Mouse (Mus musculus) natural killer cell, adult 2 months (primary cell): ENCODE results near the gene Pip4p1.
"Not testable (repeated sequence)": the region's sequence is repeated elsewhere in the genome, so short reads cannot be mapped to it uniquely, and the experiment has no call there.

Experiments
- DNase-seq, 2 experiments: peaks; one replicate each; pipeline ENCODE4 v3.0.0; 2022; ENCODE audit warnings: low spot score in 2 of 2

Pip4p1 gene

DNA sequence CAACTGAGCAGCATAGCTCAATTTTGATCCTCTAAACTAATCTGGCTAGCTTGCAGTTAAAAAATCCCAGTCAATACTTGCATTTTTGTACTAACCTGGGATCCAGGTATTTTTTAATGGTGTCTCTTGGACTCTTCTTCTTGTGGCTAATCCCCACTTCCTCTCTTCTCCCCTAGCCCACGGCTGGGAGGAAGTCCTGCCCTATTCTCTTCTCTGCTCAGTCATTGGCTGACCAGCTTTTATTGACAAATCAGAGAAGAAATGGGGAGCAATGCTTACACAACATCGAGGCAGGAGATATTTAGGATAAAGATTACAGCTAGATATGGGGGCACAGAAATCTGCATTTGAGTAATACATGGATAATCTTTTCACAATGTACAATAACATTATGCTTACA, 8.3 kb upstream of the Pip4p1 start:
- DNase-seq = no peak

DNA sequence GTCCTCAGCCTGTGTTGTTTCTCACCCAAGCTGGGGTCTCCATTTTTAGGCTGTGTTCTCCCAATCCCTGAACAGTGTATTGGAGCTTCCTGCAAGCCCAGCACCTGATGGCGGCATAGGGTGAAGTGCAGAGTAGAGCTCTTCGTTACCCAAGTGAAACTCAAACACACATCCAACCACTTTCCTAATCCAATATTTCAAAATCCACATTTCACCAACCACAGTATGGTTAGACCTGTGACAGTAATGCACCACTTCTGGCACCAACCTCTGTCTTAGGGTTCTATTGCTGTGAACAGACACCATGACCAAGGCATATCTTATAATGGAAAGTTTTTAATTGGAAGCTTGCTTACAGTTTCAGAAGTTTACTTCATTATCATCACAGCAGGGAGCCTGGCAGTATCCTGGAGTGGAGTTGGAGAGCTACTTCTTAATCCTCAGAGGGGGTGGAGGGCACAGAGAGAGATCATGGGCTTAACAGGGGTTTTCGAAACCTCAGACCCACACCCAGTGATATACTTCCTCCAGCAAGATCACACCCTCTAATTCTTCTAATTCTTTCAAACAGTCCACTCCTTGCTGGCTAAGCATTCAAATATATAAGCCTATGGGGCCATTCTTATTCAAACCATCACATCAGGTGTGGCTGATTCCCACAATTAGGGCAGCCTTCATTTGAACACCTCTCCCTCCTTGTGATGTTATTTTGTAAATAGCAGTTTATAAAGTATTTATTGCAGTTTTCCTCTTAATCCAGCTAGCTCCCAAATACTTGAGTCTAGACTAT, 7.7 kb upstream of the Pip4p1 start:
- no peak for DNase-seq

DNA sequence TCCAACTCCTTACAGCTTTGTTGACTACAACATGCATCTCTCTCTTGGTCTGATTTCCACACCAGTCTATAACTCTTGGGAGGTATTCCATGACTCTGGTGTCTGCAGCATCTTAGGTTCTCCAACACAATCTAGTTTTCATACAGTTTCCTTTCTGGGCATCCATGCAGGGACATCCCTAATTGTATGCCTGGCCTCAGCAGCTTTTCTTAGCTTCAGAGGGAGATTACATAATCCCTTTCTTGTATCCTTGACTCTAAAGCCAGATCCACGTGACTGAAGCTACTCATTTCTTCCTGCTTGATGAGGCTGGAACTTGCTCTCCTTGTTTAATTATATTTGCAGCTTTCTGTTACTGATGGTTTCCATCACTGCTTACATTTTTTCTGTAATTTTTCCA, 6.0 kb upstream of the Pip4p1 start:
- DNase-seq = no peak

DNA sequence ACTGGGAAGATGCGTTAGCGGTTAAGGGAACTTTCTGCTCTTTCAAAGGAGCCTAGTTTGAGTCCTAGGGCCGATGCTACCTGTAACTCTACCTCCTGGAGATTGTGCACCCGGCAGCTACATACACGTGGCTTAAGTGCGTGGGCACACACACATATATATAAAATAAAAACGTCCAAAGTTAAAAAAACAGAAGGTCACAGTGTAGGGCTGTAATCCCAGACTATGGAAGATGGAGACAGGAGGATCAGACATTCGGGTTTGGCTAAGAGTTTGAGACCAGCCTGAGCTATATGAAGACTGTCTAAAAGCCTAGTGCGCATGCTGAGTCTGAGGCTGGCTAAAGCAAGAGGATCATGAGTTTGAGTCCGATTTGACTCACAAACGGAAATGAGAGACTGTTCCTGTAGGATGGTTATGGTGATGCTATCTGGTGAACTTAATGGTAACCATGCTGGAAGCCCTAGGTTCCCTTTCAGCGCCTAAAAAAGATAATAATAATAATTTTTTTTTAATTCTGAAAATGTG, 901 bp upstream of the Pip4p1 start:
- no peak for DNase-seq

DNA sequence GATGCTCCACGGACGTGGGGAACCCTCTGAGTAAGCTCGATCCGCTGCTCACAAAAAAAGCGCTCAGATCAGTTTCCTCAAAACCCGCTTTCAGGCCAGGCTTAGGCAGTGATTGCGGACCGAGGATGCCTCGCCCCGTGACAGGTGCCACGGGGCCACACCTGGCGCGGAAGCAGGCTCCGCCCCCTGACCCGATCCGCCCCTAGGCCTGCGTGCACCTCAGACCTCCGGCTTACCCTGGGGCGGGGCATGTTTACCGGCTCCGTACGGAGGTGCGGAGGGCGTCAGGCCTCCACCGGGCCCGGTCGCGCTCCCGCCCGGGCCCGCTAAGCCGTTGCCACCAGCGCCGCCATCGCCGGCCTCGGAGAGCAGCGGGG, 291 bp downstream of the Pip4p1 start:
- peak in 1 of 2 experiments; percentile 81 for DNase-seq

DNA sequence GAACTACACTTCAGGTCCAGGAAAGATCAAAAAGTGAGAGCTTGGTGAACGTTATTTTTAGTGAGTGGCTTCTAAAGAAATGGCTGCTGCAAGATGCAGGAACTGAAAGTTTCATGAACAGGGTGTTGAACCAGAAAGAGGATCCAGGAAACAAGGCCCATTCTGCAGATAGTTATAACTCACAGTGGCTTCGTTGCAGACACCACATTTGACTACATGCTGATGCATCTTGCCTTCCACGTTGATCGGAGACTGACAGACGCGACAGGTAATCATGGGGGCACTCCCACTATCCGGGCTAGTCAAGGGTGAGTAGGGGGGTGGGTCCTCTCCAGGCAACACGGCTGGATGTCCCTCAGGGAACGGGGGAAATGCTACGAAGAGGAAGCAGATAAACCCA, 705 bp downstream of the Pip4p1 start:
- peak in 1 of 2 experiments; percentile 60 for DNase-seq

DNA sequence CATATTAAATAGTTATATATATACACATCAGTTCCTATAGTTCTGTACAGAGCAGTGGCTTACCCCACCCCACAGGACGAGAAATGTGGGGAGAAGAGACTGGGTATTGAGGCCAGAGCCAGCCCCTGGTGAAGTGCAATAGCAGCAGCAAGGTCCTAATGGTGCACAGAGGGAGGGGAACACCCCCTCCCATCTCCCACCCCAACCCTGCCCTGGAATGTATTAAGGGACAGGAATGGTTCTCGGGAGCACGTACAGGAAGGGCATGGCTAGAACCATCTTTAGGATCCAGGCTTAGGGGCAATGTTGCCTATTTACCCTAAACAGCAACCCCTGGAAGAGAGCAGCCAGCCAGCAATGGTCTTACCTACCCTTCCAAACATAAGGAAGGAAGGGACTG, 3.3 kb downstream of the Pip4p1 start:
- no peak for DNase-seq

DNA sequence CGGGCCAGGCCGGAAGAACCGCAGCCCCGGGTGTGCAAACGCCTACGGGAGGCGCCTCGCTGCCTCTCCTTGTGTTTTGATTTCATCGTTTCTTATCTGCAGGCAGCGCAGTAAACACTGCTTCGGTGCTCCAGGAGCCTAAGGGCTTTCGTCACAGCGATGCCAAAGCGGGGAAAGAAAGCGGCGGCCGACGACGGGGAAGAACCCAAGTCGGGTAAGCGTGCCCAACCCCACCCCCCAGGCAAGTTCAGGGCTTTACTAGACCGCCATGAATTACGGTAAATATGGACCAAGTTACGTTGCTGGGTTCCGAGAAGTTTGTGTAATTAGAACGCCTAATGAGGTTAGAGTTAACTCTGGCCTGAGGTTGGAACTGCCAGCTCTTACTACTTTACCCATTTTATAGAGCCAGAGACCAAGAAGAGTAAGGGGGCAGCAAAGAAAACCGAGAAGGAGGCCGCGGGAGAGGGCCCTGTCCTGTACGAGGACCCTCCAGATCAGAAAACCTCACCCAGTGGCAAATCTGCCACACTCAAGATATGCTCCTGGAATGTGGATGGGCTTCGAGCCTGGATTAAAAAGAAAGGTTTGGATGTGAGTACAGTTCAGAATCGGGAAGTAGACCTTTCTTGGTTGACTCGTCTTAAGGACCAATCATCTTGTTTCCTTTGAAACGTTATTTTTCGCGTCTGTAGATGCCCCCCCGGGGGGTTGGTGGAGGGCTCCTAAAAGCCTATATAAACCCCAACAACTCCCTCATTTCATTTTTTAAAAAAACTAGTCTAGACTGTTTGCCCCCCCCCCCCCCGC, 5.3 kb downstream of the Pip4p1 start:
- peak in 1 of 2 experiments; percentile 7 for DNase-seq

DNA sequence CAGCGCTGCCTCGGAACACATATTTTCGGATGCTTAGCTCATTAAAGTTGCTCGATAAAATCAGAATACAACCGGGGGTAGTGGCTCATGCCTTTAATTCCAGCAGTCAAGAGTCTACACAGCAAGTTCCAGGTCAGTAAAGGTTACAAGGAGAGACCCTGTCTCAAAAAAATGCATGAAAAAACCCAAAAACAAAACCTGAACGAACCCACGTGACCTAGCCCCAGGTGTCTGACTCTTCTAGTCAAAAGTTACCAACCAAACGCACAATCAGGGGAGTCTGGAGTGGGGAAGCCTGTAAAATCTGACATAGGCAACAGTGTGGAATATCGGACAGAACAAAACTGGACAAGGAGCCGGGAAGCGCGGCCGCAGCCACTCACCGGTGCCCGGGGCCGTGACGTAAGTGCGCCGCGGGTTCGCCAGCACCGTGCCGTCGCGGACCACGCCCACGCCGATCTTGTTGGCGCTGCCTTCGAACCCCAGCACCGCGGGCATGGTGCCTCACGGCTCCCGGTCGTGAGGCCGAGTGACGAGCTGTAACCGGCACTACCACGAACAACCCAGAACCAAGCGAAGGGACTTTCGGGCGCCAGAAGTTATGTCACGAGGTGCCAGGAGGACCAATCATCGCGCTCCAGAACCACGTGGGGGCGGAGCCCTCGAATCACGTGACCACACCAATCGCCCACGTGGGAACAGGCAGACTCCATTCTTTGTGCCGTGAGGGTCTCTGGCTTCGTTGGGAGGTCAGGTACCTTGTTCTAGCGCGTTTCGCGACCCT, 6.2 kb downstream of the Pip4p1 start, which contains the start of the genes Osgep and Apex1:
Gene Osgep (minus strand): TSS at position 613 of the 784 bp plus-strand sequence.
Gene Apex1 (plus strand): TSS at position 688 of the 784 bp plus-strand sequence.
- DNase-seq = peak; percentile 98 to 99

DNA sequence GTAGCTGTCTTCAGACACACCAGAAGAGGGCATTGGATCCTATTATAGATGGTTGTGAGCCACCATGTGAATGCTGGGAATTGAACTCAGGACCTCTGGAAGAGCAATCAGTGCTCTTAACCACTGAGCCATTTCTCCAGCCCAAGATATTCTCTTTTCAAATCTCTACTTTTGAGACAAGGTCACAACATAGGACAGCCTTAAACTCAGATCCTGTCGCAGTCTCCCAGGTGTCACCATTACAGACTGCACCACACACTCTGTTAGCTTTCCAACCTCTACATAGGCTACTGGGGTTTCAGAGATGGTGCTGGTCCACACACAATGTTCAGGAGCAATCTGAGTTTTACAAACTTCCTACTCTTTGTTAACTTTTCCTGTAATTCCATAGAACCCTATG, 7.2 kb downstream of the Pip4p1 start:
- not testable (repeated sequence) for DNase-seq

DNA sequence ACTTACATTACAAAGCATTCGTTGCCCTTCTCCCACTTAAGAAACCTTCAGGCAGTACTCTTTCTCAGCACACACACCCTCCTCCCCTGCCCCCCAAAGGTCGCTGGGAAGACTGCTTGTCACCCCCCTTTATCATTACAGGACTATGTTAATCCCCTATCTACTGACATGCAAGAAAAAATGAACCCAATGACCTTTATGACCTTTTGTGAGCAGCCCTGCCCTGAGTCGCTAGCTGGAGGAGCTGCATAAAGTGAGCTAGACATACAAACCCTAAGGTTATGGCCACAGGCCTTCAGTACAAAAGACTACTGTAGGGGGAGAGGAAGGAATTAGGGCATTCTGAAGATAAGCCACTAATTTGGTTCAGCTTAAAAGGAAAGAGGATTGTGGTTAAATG, 19.3 kb downstream of the Pip4p1 start:
- DNase-seq = no peak

DNA sequence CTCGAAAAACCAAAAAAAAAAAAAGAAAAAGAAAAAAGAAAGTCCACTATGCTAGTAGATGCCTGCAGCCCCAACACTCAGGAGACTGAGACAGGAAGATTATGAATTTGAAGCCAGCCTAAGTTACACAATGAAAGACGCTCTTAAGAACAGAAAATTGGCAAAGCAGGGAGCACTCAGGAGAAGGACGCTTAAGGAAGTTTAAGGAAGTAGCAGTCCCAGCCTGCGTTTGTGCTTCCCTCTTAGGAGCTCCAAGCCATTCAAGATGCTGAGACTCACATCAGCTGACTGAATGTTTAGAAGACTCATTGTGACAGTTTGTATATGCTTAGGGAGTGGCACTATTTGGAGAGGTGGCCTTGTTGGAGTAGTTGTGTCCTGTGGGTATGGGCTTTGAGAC, 22.5 kb downstream of the Pip4p1 start:
- no peak for DNase-seq

DNA sequence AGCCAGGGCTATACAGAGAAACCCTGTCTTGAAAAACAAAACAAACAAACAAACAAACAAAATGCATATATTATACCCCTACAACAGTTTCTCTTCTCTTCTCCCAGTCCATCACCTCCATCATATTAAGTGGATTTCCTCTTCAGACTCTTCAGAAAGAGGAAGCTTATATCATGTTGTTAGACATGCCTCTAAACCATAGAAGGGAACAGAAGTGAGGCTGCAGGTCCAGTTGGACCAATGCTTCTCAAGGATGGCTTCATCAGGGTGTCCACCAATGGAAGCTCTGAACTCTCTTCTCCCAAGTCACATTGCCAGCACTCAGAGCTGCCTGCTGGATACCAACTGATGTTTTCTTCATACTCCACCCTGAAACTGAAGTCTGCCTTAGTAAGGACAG, 25.3 kb downstream of the Pip4p1 start:
- DNase-seq = not testable (repeated sequence)

DNA sequence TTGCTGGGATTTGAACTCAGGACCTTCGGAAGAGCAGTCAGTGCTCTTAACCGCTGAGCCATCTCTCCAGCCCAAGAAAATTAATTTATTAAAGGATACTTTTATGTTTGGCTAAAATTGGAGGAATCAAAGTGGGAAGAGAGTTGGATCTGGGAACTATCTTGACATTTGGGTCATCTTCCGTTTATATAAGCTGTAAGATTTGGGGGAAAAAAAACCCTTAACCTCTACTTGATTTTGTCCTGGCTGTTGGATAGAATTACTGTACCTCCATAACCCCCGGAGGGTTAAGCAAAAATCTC, 25.9 kb downstream of the Pip4p1 start:
- no peak for DNase-seq

DNA sequence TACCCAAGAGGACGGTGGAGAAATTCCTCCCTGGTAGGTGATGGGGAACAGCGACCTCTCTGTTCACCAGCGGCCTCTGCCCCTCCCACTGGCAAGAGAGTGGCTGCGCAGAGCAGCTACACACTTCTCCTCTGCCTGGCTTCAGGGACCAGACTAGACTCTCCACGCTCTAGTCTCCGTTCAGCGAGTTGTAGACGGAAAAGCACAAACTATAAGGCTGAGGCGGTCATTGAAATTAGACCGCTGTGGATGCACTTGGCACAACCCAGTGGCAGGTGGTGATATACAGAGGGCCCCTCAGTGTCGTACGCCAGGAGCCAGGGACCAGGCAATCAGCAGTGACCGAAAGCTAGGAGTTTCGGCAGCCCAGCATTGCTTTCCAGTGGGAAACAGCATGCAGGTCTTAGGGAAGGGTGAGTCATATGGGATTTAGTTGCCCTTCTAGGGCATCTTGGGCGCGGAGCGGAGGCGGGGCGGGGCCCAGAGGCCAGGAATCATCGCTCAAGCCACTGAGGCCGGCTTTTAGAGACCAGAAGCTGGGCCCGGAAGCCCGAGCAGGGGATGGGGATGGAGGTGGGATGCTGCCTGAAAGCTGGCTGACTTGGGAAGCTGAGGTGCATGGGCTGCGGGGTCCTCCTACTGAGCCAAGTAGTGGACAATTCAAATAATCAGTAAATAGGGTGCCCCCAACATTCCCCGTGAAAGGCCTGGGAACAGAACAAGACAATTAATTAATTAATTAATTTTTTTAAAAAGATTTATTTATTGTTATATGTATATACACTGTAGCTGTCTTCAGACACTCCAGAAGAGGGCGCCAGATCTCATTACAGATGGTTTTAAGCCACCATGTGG, 26.5 kb downstream of the Pip4p1 start:
- no peak for DNase-seq

DNA sequence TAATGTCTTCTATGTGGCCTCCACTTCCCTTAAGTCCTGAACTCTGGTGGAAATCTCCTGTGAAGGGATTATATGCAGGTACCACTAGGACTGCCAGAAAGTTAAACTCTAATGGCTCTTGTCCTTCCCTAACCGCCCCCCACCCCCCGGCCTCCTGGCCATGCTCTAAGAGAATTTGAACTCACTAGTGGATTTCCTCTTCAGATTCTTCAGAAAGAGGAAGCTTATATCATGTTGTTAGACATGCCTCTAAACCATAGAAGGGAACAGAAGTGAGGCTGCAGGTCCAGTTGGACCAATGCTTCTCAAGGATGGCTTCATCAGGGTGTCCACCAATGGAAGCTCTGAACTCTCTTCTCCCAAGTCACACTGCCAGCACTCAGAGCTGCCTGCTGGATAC, 32.7 kb downstream of the Pip4p1 start:
- not testable (repeated sequence) for DNase-seq

DNA sequence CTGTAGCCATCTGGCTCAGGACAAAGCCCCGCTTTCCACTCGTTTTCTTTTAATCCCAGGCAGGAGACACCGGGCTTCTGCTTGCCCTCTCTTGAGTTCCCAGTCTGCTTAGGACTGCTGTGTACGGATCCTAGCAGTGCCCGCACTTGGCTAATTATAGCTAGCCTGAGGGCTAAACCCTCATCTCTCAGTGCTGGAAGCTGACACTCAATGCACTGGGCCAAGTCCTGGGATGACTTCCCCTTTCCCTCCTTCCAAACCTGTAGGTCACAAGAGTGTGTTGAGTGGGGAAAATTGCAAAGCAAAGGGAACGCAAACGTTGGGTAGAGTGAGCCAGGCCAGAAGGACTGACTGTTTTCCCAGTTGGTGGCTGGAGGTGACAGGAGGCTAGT, 33.3 kb downstream of the Pip4p1 start, which contains the start of gene Klhl33:
Gene Klhl33 (minus strand): TSS at position 134 of the 392 bp plus-strand sequence.
- DNase-seq = no peak

DNA sequence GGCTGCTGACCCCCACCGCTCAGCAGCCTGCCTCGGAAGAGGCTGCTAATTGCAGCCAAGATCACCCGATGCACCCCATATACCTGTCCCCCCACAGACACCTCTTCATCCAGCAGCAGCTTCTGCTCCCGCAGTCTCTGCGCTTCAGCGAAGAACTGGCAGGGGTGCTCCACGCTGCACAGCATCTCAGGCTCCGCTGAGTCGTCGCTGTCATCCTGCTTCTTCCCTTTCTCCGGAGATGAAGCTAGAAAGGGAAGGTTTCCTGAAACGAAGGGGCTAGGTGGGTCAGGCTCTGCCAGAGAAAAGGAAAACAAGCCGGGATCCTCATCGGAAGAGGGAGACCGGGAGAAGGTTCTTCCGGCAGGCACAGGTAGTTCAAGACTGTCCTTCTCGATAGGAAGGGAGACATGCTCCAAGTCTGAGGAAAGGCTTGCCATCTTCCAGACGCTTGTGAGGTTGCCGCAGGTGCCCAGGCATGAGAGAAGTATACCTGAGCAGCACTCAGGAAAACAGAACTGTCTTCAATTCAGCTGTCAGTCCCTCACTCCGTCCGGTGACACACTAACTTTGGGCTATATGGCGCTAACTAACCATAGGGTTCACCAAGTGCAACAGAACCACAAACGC, 33.8 kb downstream of the Pip4p1 start:
- DNase-seq = no peak

DNA sequence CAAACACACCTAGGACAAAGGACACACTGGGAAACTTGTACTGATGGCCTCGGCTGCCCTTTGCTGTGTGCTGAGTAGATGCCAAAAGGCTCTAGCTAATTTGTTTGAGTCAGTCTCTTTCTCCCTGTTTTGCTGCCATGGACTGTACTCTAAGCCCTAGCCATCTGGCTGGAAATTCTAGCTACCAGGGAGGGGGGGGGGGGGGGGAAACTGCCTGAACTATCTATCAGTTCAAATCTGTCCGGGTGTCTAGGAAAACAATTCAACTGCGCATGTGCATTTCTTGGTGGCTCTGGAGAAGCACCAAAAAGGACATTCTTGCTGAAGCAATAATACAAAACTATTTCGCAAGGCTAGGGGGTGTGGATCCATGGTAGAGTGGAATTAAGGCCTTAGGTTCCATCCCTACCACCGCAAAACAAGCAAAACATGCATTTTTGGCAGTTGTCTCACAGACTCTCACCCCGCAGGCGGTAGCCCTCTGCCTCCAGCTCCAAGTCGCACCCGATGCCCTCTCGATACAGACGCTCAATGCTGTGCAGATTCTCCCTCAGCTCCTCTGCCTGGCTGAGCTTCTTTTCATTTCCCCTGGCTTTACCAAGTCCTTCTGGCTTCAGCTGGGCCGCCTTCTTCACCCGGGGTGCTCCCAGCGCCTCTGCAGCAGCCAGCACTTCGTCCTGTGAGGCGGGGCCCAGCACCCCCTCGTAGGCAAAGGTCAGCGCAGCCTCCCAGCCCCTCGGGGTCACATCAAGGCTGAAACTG, 34.5 kb downstream of the Pip4p1 start:
- no peak for DNase-seq

DNA sequence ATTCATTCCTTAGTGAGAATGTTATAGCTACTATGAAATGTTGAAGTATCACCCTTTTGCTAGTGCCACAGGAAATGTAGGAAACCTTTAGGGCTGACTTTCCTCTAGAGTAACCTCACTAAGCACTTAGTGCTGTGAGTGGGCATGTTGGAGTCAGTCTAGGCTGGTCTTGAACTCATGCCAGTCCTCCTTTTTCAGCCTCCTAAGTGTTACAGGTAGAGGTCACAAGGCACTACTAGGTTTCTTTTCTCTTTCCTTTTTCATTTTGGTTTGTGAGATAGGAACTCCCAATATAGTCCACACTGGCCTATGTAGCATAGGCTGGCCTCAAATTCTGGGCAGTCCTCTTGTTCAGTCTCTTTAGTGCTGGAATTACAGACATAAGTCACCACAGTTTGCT, 35.2 kb downstream of the Pip4p1 start:
- DNase-seq = no peak
